Mouse (Mus musculus): ENCODE measurements around the gene Aacs.
A peak's percentile ranks its signal among the peaks of the same experiment; 100 is the strongest.

The Aacs gene

DNA sequence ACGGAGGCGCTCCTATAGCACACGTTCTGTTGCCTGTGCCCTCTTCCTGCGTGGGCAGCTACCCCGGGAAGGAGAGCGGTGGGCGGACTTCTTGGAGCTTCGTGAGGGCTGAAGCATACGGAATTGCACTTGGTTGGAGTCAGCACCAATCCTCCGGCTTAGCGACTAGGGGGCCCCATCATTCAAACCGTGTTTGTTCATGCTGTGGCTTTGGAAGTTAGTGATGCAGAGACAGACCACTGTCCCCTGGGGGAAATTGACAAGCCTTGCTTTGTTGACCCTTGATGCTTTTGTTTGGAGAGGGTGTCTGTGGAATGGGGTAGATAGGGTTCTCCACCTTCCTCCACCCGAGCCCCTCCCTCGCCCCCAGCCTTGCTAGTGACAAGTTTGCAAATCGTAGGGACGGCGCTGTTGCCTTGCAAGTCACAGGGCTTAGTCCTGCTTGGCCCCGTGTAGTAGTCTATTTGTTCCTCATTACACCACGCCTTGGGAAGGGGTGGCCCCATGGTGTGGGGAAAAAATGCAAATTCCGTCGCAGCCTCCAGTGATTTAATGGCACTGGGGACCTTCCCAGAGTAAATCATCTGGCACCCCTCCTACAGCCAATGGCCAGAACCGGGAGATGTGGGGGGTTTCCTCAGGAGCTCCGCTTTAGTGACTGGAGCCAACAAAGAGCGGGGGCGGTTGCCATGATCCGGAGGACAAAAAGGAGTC lies 59.2 kb downstream of the Aacs start:
- Histone ChIP-seq H3K36me3 (ENCODE audit: insufficient read depth, low read length) (no peaks in the 10 kb centered on the region), H3K27me3 (ENCODE audit: insufficient read depth, low read length) (peaks cover 84% of the 10 kb centered on the region), H3K9me3 (ENCODE audit: low read length) (no peaks in the 10 kb centered on the region), H3K4me3 (replicated peaks; ENCODE audit: low read length) (peak overlapping the region; percentile 35), H3K4me1 (replicated peaks; ENCODE audit: low read depth, low read length) (peaks cover 49% of the 10 kb centered on the region)
- no peak for TF ChIP-seq POU5F1 (IDR thresholded peaks at IDR 0.05; ENCODE audit: borderline replicate concordance, low read length)
- no peak for TF ChIP-seq NANOG (IDR thresholded peaks at IDR 0.05; ENCODE audit: borderline replicate concordance, low read length)
- TF ChIP-seq CTCF (conservative IDR thresholded peaks at IDR 0.05; ENCODE audit: low read length): no peak

DNA sequence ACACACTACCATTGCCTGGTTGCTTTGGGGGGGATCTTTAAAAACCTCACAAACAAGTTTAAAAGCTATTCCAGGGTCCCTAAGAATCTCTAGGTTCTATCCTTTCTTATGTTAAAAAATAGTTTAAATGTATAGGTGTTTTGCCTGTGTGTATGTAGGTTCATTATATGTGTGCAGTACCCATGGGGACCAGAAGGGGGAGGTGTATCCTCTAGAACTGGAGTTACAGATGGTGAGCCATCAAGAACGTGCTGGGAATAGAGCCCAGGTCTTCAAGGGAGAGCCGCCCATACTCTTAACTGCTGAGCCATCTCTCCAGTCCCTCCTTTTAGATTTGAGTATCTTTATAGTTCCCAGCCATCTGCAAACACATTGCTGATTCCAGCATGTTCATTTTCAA lies 69.5 kb downstream of the Aacs start:
- Histone ChIP-seq H3K4me3 (replicated peaks; ENCODE audit: low read length) (no peak overlapping the region), H3K4me1 (replicated peaks; ENCODE audit: low read depth, low read length) (peaks cover 49% of the 10 kb centered on the region), H3K27me3 (ENCODE audit: insufficient read depth, low read length) (peaks cover 8% of the 10 kb centered on the region), H3K36me3 (ENCODE audit: insufficient read depth, low read length) (no peaks in the 10 kb centered on the region), H3K9me3 (ENCODE audit: low read length) (no peaks in the 10 kb centered on the region)
- peak; percentile 71 for TF ChIP-seq CTCF (conservative IDR thresholded peaks at IDR 0.05; ENCODE audit: low read length)
- no peak for TF ChIP-seq NANOG (IDR thresholded peaks at IDR 0.05; ENCODE audit: borderline replicate concordance, low read length)

GRCm38 (mm10) chr5:125546293-125546692 lies 70.7 kb downstream of the Aacs start:
- H3K27me3 ChIP-seq (ENCODE audit: insufficient read depth, low read length): peaks cover 6% of the 10 kb centered on the region; the same call in 1 of the 2 replicates

GRCm38 (mm10) chr5:125549750-125550489 lies 74.3 kb downstream of the Aacs start:
- H3K4me1 ChIP-seq (replicated peaks; ENCODE audit: low read depth, low read length): peaks cover 61% of the 10 kb centered on the region
- H3K9me3 ChIP-seq (ENCODE audit: low read length): no peaks in the 10 kb centered on the region
- 0 out of 2 replicates have a peak, but pooled peaks cover 2% of the 10 kb centered on the region for H3K27me3 ChIP-seq (ENCODE audit: insufficient read depth, low read length)
- TF ChIP-seq CTCF (conservative IDR thresholded peaks at IDR 0.05; ENCODE audit: low read length) (no peak), NANOG (IDR thresholded peaks at IDR 0.05; ENCODE audit: borderline replicate concordance, low read length) (no peak), POU5F1 (IDR thresholded peaks at IDR 0.05; ENCODE audit: borderline replicate concordance, low read length) (no peak)
- no peaks in the 10 kb centered on the region for H3K36me3 ChIP-seq (ENCODE audit: insufficient read depth, low read length)
- H3K4me3 ChIP-seq (replicated peaks; ENCODE audit: low read length): peak overlapping the region; percentile 20; the same call in 1 of the 2 replicates

More at GRCm38 (mm10) chr5:125546293-125546692, 70.7 kb downstream of the Aacs start:
- TF ChIP-seq NANOG (IDR thresholded peaks at IDR 0.05; ENCODE audit: borderline replicate concordance, low read length) (no peak), CTCF (conservative IDR thresholded peaks at IDR 0.05; ENCODE audit: low read length) (no peak), POU5F1 (IDR thresholded peaks at IDR 0.05; ENCODE audit: borderline replicate concordance, low read length) (no peak)
- Histone ChIP-seq H3K4me1 (replicated peaks; ENCODE audit: low read depth, low read length) (peaks cover 61% of the 10 kb centered on the region), H3K36me3 (ENCODE audit: insufficient read depth, low read length) (no peaks in the 10 kb centered on the region), H3K4me3 (replicated peaks; ENCODE audit: low read length) (peak overlapping the region; percentile 61), H3K9me3 (ENCODE audit: low read length) (no peaks in the 10 kb centered on the region)

DNA sequence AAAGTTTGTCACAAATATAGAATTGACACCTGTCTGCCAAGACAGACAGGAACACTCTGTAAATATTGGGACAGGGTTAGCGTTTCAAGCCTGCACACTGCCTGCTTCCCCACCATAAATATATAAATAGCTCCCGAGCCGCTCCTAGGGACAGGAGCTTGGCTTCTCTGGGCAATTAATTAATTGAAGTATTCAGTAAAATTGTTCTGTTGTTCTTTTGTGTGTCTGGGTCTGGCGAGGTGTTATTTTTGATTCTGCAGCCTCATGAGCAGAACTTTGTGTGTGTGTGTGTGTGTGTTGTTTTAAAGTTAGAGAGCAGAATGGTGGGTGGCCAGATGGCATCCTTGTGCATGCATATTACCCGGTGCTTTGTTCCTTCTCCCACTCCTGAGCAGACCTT lies 80.1 kb downstream of the Aacs start:
- Histone ChIP-seq H3K4me3 (replicated peaks; ENCODE audit: low read length) (no peak overlapping the region), H3K4me1 (replicated peaks; ENCODE audit: low read depth, low read length) (peaks cover 5% of the 10 kb centered on the region), H3K9me3 (ENCODE audit: low read length) (no peaks in the 10 kb centered on the region; the same call in 1 of the 2 replicates), H3K36me3 (ENCODE audit: insufficient read depth, low read length) (no peaks in the 10 kb centered on the region), H3K27me3 (ENCODE audit: insufficient read depth, low read length) (peaks cover 13% of the 10 kb centered on the region; the same call in 1 of the 2 replicates)
- TF ChIP-seq CTCF (conservative IDR thresholded peaks at IDR 0.05; ENCODE audit: low read length) (no peak), NANOG (IDR thresholded peaks at IDR 0.05; ENCODE audit: borderline replicate concordance, low read length) (no peak), POU5F1 (IDR thresholded peaks at IDR 0.05; ENCODE audit: borderline replicate concordance, low read length) (no peak)

DNA sequence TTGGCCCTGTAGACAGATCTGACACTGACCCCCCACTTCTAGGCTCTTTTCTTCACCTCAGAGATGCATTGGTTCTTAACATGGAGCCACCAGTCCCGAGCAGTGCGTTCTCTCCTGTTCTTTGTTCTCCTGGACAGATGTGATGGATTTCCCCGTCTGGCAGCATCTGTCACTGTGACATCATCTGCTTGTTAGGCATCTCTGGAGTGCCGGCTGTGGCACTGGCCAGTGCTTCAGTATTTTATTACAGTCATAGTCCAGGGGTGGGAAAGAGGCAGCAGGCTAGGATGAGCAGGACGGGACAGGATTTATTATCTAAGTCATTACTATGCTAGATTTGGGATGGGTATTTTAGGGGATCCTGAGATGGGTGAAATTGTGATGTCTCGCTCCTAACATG lies 87.9 kb downstream of the Aacs start:
- H3K4me1 ChIP-seq (replicated peaks; ENCODE audit: low read depth, low read length): no peaks in the 10 kb centered on the region
- no peak for TF ChIP-seq POU5F1 (IDR thresholded peaks at IDR 0.05; ENCODE audit: borderline replicate concordance, low read length)
- TF ChIP-seq NANOG (IDR thresholded peaks at IDR 0.05; ENCODE audit: borderline replicate concordance, low read length): no peak
- TF ChIP-seq CTCF (conservative IDR thresholded peaks at IDR 0.05; ENCODE audit: low read length): no peak
- H3K36me3 ChIP-seq (ENCODE audit: insufficient read depth, low read length): no peaks in the 10 kb centered on the region
- no peak overlapping the region for H3K4me3 ChIP-seq (replicated peaks; ENCODE audit: low read length)
- peaks cover 3% of the 10 kb centered on the region; the same call in 1 of the 2 replicates for H3K27me3 ChIP-seq (ENCODE audit: insufficient read depth, low read length)
- H3K9me3 ChIP-seq (ENCODE audit: low read length): peaks cover 10% of the 10 kb centered on the region

DNA sequence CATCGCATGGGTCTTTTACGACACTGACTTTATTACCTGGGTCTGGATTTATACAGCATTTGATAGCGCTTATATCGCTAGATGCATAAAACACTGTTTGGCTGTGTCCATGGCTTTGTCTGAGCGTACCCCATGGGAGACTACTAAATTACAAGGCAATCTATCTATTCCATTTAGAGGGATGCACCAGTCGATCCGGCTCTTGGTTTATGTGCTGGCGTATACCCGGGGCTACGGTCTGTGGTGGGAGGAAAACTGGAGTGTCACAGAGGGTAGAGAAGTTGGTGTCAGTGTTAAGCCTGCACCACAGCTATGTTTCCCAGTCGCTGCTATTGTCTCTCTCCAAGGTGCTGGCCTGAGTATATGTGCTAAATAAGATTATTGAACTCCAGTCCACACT lies 90.1 kb downstream of the Aacs start:
- Histone ChIP-seq H3K4me3 (replicated peaks; ENCODE audit: low read length) (no peak overlapping the region), H3K9me3 (ENCODE audit: low read length) (peaks cover 10% of the 10 kb centered on the region), H3K4me1 (replicated peaks; ENCODE audit: low read depth, low read length) (0 out of 2 replicates have a peak, but pooled peaks cover under 1% of the 10 kb centered on the region), H3K27me3 (ENCODE audit: insufficient read depth, low read length) (peaks cover 2% of the 10 kb centered on the region; the same call in 1 of the 2 replicates), H3K36me3 (ENCODE audit: insufficient read depth, low read length) (no peaks in the 10 kb centered on the region)
- no peak for TF ChIP-seq CTCF (conservative IDR thresholded peaks at IDR 0.05; ENCODE audit: low read length)
- TF ChIP-seq POU5F1 (IDR thresholded peaks at IDR 0.05; ENCODE audit: borderline replicate concordance, low read length): no peak
- TF ChIP-seq NANOG (IDR thresholded peaks at IDR 0.05; ENCODE audit: borderline replicate concordance, low read length): no peak
